Mouse (Mus musculus): ENCODE measurements around the gene Mrpl12. TPM values are rescaled to one million over a fixed set of nuclear protein-coding genes. Genes with fewer than 3 reads are reported as not detected.
A peak's percentile ranks its signal among the peaks of the same experiment; 100 is the strongest.

Mrpl12 gene
- polyA plus RNA-seq, 1 experiment from 2014 or later: 113 TPM

GRCm38 (mm10) chr11:120452246-120452645, 32.2 kb upstream of the Mrpl12 start:
- Histone ChIP-seq H3K27me3 (ENCODE audit: control insufficient read depth, insufficient read depth, low read length) (no peaks in the 10 kb centered on the region), H3K9ac (replicated peaks; ENCODE audit: low read length) (no peak overlapping the region; the same call in 1 of the 2 replicates), H3K4me3 (replicated peaks; ENCODE audit: low read depth, low read length) (no peak overlapping the region), H3K27ac (replicated peaks; ENCODE audit: low read depth, low read length) (no peak overlapping the region), H3K36me3 (ENCODE audit: control insufficient read depth, insufficient read depth, low read length) (no peaks in the 10 kb centered on the region), H3K9me3 (ENCODE audit: control insufficient read depth, low read length) (no peaks in the 10 kb centered on the region), H3K4me2 (ENCODE audit: low read length) (no peak overlapping the region), H3K4me1 (ENCODE audit: control insufficient read depth, insufficient read depth, low read length) (peaks cover 6% of the 10 kb centered on the region; the same call in 1 of the 2 replicates)
- ATAC-seq (ENCODE audit: low FRiP score, low TSS enrichment): no peak
- DNase-seq: no peak
- whole genome bisulfite sequencing: 56% methylated on average over 3 of the region's 3 CpGs

GRCm38 (mm10) chr11:120453306-120453705, 31.1 kb upstream of the Mrpl12 start, which contains the start of gene Pde6g:
Pde6g (minus strand) TSS chr11:120453500.
- Histone ChIP-seq H3K27ac (replicated peaks; ENCODE audit: low read depth, low read length) (no peak within 1 kb of the TSS), H3K4me3 (replicated peaks; ENCODE audit: low read depth, low read length) (no peak within 1 kb of the TSS), H3K4me2 (ENCODE audit: low read length) (no peak within 1 kb of the TSS), H3K4me1 (ENCODE audit: control insufficient read depth, insufficient read depth, low read length) (peaks cover 8% of the 10 kb centered on the region), H3K9me3 (ENCODE audit: control insufficient read depth, low read length) (no peaks in the 10 kb centered on the region), H3K9ac (replicated peaks; ENCODE audit: low read length) (no peak within 1 kb of the TSS; the same call in 1 of the 2 replicates), H3K27me3 (ENCODE audit: control insufficient read depth, insufficient read depth, low read length) (no peaks in the 10 kb centered on the region), H3K36me3 (ENCODE audit: control insufficient read depth, insufficient read depth, low read length) (no peaks in the 10 kb centered on the region)
- DNase-seq (no peak), ATAC-seq (ENCODE audit: low FRiP score, low TSS enrichment) (no peak)
- WGBS: 88% methylated on average over 4 of the region's 4 CpGs

- WGBS: 95% methylated on average over 4 of the region's 4 CpGs
- H3K27me3 ChIP-seq (ENCODE audit: control insufficient read depth, insufficient read depth, low read length): no peaks in the 10 kb centered on the region
- peaks cover 17% of the 10 kb centered on the region for H3K4me1 ChIP-seq (ENCODE audit: control insufficient read depth, insufficient read depth, low read length)
- H3K4me2 ChIP-seq (ENCODE audit: low read length): no peak overlapping the region
- no peaks in the 10 kb centered on the region for H3K9me3 ChIP-seq (ENCODE audit: control insufficient read depth, low read length)
- H3K36me3 ChIP-seq (ENCODE audit: control insufficient read depth, insufficient read depth, low read length): peaks cover under 1% of the 10 kb centered on the region; the same call in 1 of the 2 replicates
- no peak overlapping the region for H3K9ac ChIP-seq (replicated peaks; ENCODE audit: low read length)
- ATAC-seq (ENCODE audit: low FRiP score, low TSS enrichment) (no peak), DNase-seq (no peak)
- H3K4me3 ChIP-seq (replicated peaks; ENCODE audit: low read depth, low read length): no peak overlapping the region
- H3K27ac ChIP-seq (replicated peaks; ENCODE audit: low read depth, low read length): no peak overlapping the region
Measured at GRCm38 (mm10) chr11:120454965-120455364, 29.4 kb upstream of the Mrpl12 start.

- no peak overlapping the region for H3K9ac ChIP-seq (replicated peaks; ENCODE audit: low read length)
- DNase-seq (no peak), ATAC-seq (ENCODE audit: low FRiP score, low TSS enrichment) (no peak)
- no peaks in the 10 kb centered on the region for H3K9me3 ChIP-seq (ENCODE audit: control insufficient read depth, low read length)
- 94% methylated on average over 7 of the region's 7 CpGs for WGBS
- peaks cover 3% of the 10 kb centered on the region; the same call in 1 of the 2 replicates for H3K36me3 ChIP-seq (ENCODE audit: control insufficient read depth, insufficient read depth, low read length)
- no peak overlapping the region for H3K4me3 ChIP-seq (replicated peaks; ENCODE audit: low read depth, low read length)
- H3K27ac ChIP-seq (replicated peaks; ENCODE audit: low read depth, low read length): no peak overlapping the region
- H3K4me2 ChIP-seq (ENCODE audit: low read length): no peak overlapping the region
- no peaks in the 10 kb centered on the region for H3K27me3 ChIP-seq (ENCODE audit: control insufficient read depth, insufficient read depth, low read length)
- H3K4me1 ChIP-seq (ENCODE audit: control insufficient read depth, insufficient read depth, low read length): peaks cover 17% of the 10 kb centered on the region
Measured at GRCm38 (mm10) chr11:120455413-120455812, 29.0 kb upstream of the Mrpl12 start.

- Histone ChIP-seq H3K27me3 (ENCODE audit: control insufficient read depth, insufficient read depth, low read length) (no peaks in the 10 kb centered on the region), H3K9ac (replicated peaks; ENCODE audit: low read length) (peak overlapping the region; percentile 94), H3K27ac (replicated peaks; ENCODE audit: low read depth, low read length) (peak overlapping the region; percentile 82), H3K4me3 (replicated peaks; ENCODE audit: low read depth, low read length) (peak overlapping the region; percentile 90), H3K4me2 (ENCODE audit: low read length) (peak overlapping the region; percentile 96), H3K36me3 (ENCODE audit: control insufficient read depth, insufficient read depth, low read length) (peaks cover 21% of the 10 kb centered on the region), H3K9me3 (ENCODE audit: control insufficient read depth, low read length) (no peaks in the 10 kb centered on the region), H3K4me1 (ENCODE audit: control insufficient read depth, insufficient read depth, low read length) (peaks cover 17% of the 10 kb centered on the region)
- WGBS: 36% methylated on average over 14 of the region's 14 CpGs
- ATAC-seq (ENCODE audit: low FRiP score, low TSS enrichment): no peak
- DNase-seq: no peak
Measured at GRCm38 (mm10) chr11:120457370-120457769, 27.0 kb upstream of the Mrpl12 start.

GRCm38 (mm10) chr11:120457772-120458751, 26.4 kb upstream of the Mrpl12 start, which contains the start of the genes Oxld1 and Ccdc137:
Oxld1 (minus strand) TSS chr11:120458068.
Ccdc137 (plus strand) TSS chr11:120458115.
- 4% methylated on average over 62 of the region's 62 CpGs for WGBS
- Histone ChIP-seq H3K9ac (replicated peaks; ENCODE audit: low read length) (peak within 1 kb of the TSS; percentile 94), H3K36me3 (ENCODE audit: control insufficient read depth, insufficient read depth, low read length) (peaks cover 27% of the 10 kb centered on the region), H3K4me1 (ENCODE audit: control insufficient read depth, insufficient read depth, low read length) (peaks cover 17% of the 10 kb centered on the region), H3K9me3 (ENCODE audit: control insufficient read depth, low read length) (no peaks in the 10 kb centered on the region), H3K27ac (replicated peaks; ENCODE audit: low read depth, low read length) (peak within 1 kb of the TSS; percentile 82), H3K4me2 (ENCODE audit: low read length) (peak within 1 kb of the TSS; percentile 96), H3K4me3 (replicated peaks; ENCODE audit: low read depth, low read length) (peak within 1 kb of the TSS; percentile 90), H3K27me3 (ENCODE audit: control insufficient read depth, insufficient read depth, low read length) (no peaks in the 10 kb centered on the region)
- peak; percentile 80; the same call in 1 of the 2 replicates for ATAC-seq (ENCODE audit: low FRiP score, low TSS enrichment)
- DNase-seq: peak; percentile 93

- Histone ChIP-seq H3K27me3 (ENCODE audit: control insufficient read depth, insufficient read depth, low read length) (no peaks in the 10 kb centered on the region), H3K4me1 (ENCODE audit: control insufficient read depth, insufficient read depth, low read length) (peaks cover 17% of the 10 kb centered on the region), H3K36me3 (ENCODE audit: control insufficient read depth, insufficient read depth, low read length) (peaks cover 36% of the 10 kb centered on the region), H3K27ac (replicated peaks; ENCODE audit: low read depth, low read length) (no peak overlapping the region), H3K4me2 (ENCODE audit: low read length) (peak overlapping the region; percentile 96), H3K9ac (replicated peaks; ENCODE audit: low read length) (peak overlapping the region; percentile 94), H3K4me3 (replicated peaks; ENCODE audit: low read depth, low read length) (peak overlapping the region; percentile 90), H3K9me3 (ENCODE audit: control insufficient read depth, low read length) (no peaks in the 10 kb centered on the region)
- ATAC-seq (ENCODE audit: low FRiP score, low TSS enrichment): no peak
- no peak for DNase-seq
- 69% methylated on average over 6 of the region's 6 CpGs for WGBS
Measured at GRCm38 (mm10) chr11:120458847-120459597, 25.4 kb upstream of the Mrpl12 start.

GRCm38 (mm10) chr11:120463536-120463935, 20.9 kb upstream of the Mrpl12 start:
- no peak overlapping the region for H3K4me3 ChIP-seq (replicated peaks; ENCODE audit: low read depth, low read length)
- H3K9ac ChIP-seq (replicated peaks; ENCODE audit: low read length): no peak overlapping the region
- WGBS: 91% methylated on average over 2 of the region's 2 CpGs
- H3K4me2 ChIP-seq (ENCODE audit: low read length): no peak overlapping the region
- H3K4me1 ChIP-seq (ENCODE audit: control insufficient read depth, insufficient read depth, low read length): peaks cover 23% of the 10 kb centered on the region
- no peak for ATAC-seq (ENCODE audit: low FRiP score, low TSS enrichment)
- no peak for DNase-seq
- H3K27ac ChIP-seq (replicated peaks; ENCODE audit: low read depth, low read length): no peak overlapping the region
- no peaks in the 10 kb centered on the region for H3K9me3 ChIP-seq (ENCODE audit: control insufficient read depth, low read length)
- peaks cover 49% of the 10 kb centered on the region for H3K36me3 ChIP-seq (ENCODE audit: control insufficient read depth, insufficient read depth, low read length)
- no peaks in the 10 kb centered on the region for H3K27me3 ChIP-seq (ENCODE audit: control insufficient read depth, insufficient read depth, low read length)

Data from midbrain, embryonic 14.5 days (tissue).